Mouse (Mus musculus): ENCODE results near the gene Tmtc1.

The Tmtc1 gene

DNA sequence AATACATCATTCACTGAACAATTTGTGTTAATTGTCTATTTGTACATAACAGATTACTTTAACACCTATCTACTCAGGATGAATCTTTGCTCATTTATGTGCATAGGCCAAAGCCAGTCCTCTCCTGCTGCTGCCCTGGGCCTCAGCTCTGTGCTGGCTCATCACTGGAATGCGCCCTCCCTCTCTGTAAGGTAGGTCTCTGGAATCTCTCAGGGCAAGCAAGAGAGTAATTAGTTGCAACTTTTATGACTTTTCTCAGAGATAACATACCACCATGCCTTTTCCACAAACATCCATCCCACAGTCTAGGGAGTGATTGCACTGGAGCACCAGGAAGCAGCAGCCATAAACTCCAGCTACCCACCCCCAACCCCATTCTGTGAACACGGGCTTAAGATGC is 70.7 kb downstream of the Tmtc1 start:
- DNase-seq (ENCODE audit: low read depth, low spot score), result no peak

DNA sequence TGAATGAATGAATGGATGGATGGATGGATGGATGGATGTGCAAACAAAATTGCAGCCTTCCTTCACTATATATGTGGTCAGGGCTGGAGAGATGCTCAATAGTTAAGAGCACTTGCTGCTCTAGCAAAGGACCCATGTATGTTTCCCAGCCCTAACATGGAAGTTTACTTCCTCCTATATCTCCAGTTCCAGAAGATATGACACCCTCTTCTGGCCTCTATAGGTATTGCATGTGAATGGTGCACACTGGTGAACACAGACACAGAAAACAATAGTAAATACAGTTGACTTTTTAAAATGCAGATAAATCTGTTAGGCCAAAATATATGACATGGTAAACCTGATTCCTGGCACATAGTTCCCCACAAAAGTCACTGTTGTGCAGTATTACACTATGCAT is 73.0 kb downstream of the Tmtc1 start:
- DNase-seq (ENCODE audit: low read depth, low spot score), result no peak

DNA sequence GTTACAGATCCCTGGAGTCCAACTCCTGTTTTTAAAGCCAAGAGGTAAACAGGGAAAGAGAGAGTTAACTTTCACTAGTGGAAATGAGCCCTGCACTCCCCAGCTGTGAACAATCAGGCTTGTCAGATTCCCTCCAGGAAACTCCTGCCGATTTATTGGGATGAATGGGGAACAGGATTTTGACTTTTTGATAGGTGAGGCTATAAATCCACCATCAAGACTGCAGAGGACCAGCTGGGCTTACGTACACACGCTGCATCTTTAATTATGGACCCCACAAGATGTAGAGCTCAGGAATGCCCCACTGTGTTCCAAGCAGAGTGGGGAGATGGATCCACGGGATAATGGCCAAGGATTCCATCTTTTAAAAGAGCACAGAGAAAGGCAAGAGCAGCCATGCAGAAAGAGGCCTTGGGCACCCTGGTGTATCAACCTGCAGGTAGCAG is 77.1 kb downstream of the Tmtc1 start:
- no peak for DNase-seq (ENCODE audit: low read depth, low spot score)

DNA sequence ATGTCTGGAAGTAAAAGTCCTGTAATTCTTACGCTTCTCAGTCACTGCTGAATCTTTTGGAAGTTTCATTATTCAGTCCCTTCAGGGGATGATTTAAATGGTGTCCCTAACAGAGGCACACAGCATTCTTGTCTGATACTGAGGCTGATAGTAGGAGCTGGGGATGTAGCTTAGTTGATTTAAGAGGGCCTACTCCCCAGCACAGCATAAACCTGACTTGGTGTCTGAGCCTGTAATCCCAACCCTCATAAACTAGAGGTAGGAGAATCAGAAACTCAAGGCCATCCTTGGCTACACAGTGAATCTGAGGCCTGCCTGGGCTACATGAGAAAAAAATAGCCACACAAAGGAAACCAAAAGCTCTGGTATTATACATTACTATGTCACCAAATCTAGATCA is 77.6 kb downstream of the Tmtc1 start:
- DNase-seq (ENCODE audit: low read depth, low spot score), result no peak

DNA sequence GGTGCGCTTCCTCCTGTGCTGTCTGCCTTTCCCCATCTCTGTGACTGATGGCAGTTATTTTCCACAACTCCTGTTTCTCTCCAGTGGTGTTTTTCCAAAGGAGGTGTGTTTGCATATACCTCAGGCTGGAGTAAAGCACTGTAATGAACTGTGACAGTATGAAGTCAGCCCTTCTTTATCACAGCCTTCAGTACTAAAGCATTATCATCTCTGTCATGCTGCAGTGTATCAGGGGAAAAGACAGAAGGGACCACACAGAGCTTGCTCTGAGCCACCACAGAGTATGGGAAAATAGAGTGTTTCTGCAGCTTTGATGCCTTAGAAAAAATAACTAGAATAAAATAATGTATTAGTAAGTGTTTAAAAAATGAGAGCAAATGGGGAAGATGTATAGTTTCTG is 81.0 kb downstream of the Tmtc1 start:
- DNase-seq (ENCODE audit: low read depth, low spot score), result no peak

DNA sequence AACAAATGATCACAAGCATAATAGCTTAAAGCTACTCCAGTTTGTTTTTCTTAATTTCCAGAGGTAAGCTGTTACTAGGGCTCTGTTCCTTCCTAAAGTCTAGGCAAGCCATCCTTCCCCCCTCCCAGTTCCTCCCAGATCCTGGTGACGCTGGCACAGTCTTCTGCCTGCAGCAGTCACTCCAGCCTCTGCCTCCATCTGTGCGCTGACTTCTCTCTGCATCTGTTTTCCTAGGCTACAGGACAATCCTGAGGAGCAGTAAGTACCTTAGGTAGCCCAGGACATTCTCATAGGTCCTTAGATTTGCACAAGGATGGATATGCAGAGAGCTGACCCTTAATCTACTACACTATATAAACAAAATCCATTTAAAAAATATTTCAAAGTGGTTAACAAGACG is 81.7 kb downstream of the Tmtc1 start:
- no peak for DNase-seq (ENCODE audit: low read depth, low spot score)

DNA sequence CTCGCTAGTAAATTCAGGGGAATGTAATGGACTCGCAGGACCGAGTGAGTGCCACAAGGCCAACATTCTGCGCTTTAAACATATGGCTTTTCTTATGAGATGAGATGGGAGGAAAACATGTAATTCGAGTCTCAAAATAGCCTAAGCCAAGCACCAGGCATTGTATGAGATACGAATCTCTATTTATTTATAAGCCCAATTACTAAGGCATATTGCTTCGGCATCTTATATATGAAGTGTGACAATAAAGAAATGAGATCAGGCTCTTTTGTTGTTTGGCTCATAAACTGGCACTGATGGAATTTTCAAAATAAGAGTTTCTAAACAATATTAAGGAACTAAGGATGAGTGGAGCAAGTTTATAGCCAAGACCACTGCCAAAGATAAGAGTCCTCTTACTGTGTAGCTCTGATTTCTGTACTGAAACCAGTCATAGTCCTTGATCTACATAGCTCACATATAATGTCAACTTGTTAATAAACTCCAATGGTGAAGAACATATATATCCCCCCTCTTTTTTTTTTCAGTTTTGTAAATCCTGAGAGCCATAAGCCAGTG is 84.8 kb downstream of the Tmtc1 start:
- no peak for DNase-seq (ENCODE audit: low read depth, low spot score)

DNA sequence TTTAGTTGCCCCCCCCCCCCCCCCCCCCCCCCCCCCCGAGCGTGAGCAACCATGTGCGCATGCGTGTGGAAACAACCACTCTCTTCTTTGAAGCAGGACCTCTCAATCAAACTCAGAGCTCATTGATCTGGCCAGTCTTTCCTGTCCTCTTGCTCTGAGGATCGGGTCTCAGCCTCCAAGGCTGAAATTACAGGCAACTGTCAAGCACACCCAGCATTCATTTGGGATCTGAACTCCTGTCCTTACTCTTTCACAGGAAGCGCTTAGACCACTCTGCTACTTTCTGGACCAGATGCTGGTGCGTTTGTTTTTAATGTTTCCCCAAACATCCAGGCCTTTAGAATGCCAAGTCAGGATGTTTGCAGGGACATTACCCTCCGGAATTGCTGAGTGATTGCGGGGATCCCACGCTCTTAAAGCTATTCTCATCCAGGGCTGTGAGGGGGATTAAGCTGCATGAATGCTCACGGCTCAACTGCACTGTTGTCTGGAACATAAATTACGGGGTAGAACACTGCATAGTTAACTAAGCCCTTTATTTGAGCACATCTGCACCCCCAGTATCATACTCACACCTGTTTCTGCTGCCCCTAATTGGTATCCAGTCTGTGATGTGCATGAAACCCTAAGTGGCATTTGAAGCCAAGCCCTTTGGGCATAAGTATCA is 85.5 kb downstream of the Tmtc1 start:
- DNase-seq (ENCODE audit: low read depth, low spot score), result peak; percentile 41

DNA sequence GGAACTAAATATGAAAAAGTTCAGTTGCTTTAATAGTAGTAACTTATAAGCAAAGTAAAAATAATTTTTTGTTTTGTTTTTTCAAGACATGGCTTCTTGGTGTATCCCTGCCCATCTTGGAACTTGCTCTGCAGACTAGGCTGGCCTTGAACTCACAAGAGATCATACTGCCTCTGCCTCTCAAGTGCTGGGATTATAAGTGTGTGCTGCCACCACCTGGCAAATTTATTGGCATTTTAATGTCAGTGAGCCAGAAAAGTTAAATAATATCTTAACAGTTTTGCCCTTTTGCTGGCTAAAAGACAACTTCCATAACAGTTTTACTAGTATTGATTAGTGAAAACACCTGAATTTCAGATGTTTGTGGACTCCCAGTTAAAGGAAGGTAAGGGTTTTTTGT is 88.0 kb downstream of the Tmtc1 start:
- DNase-seq (ENCODE audit: low read depth, low spot score), result no peak

DNA sequence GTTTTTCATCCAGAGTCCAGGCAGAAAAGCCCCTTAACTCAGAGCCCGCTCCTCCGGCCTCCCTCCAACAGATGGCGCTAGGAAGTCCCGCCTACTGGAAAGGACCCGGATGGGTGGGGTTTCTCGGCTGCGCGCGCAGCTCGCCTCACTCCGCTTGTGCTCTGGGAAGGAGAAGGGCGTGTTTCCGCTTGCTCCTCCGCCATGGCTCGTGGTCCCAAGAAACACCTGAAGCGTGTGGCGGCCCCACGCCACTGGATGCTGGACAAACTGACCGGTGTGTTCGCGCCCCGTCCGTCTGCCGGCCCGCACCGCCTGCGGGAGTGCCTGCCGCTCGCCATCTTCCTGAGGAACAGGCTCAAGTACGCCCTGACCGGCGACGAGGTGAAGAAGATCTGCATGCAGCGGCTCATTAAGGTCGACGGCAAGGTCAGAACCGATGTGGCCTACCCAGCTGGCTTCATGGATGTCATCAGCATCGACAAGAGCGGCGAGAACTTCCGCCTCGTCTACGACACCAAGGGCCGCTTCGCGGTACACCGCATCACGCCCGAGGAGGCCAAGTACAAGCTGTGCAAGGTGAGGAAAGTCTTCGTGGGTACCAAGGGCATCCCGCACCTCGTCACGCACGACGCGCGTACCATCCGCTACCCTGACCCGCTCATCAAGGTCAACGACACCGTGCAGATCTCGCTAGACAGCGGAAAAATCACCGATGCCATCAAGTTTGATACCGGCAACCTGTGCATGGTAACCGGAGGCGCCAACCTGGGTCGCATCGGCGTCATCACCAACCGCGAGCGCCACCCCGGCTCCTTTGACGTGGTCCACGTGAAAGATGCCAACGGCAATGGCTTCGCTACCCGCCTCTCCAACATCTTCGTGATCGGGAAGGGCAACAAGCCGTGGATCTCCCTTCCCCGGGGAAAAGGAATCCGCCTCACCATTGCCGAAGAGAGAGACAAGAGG is 89.4 kb downstream of the Tmtc1 start:
- DNase-seq (ENCODE audit: low read depth, low spot score), result peak; percentile 70

DNA sequence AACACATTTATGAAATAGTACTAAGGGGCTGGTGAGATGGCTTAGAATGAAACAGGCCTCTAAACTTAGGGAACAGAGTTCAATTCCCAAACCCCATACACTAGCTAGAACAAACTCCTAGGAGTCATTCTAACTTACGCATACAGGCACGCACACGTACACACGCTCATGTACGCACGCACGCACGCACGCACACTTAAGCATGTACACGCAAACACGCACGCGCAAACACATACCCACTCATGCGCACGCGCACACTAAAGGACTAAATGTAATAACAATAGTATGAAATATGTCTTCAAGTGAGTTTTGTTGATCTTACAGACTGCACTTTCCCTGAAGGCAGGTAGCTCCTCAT is 90.1 kb downstream of the Tmtc1 start:
- DNase-seq (ENCODE audit: low read depth, low spot score), result no peak

DNA sequence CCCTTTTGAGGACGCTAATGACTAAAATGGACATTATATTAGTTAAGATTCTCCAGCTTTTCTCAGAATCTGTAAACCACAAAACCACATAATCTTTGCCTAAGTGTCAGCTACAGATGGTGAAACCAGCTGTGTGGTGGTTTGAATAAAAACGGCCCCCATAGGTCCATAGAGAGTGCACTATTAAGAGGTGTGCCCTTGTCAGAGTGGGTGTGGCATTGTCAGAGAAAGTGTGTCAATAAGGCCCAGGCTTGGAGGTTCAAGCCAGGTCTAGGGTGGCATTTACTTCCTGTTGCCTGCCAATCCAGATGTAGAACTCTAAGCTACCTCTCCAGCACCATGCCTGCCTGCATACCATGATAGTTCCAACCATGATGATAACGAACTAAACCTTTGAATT is 99.2 kb downstream of the Tmtc1 start:
- no peak for DNase-seq (ENCODE audit: low read depth, low spot score)

DNA sequence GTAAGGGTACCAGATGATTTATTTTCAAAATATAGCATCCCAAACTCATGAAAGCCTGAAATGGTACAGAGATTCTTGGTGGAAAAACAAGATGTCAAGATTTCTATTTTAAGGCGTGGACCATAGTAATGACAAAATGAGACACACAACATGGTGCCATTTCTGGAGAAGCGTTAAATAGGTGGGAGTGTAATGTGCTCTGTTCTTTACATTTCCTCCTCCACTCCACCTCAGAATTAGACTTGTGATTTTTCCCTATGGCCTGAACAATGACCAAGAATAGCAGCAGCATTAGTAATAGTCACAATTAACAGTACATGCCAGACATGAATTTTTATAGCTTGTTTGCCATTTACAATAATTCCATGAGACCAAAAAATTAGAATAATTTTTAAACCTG is 102.0 kb downstream of the Tmtc1 start:
- no peak for DNase-seq (ENCODE audit: low read depth, low spot score)

DNA sequence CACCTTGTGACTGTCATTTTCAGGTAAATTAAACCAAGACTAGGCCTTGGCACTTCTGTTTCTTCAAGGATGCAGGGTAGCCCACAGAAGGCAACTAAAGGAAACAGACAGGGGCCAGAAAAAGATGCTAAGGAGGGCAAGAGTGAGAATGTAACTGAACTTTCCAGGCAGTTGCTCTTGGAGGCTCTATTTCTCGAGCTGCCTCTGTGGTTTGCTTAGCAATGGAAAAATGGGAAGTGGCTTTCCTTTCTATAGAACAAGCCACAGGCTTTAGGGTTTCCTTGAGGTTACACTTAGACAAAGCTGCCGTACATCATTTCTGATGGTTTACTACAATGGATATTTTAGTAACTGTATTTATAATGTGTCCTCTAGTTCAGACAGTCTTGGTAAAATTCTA is 102.4 kb downstream of the Tmtc1 start:
- no peak for DNase-seq (ENCODE audit: low read depth, low spot score)

DNA sequence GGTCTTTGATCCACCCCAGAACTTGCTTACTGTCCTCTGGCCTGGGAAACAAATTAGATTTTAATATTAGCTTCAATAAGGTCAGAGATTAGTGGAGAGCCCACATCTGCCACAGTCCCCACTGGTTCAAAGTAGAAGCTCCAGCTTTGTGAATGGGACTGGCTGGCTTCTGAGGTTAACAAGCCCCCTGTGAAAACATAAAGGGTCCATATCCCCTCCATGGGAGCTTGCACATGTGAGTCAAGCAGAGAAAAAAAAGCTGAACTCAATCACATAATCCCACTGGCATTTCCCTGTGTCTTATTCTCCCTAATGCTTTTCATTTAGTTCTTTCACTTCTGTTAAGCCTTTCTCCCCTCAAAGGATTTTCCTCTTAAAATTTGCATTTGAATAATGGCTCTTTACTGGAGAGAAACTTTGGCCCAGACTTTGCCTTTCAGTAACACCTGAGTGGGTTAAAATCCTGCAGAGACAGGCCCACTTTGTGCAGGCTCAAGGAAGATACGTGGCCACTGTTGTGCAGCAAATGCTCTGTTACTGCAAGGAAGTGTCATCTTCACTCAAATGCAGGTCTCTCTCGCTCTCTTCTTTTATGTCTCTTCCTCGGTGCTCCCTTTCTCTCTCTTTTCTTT is 105.7 kb downstream of the Tmtc1 start:
- DNase-seq (ENCODE audit: low read depth, low spot score), result no peak

DNA sequence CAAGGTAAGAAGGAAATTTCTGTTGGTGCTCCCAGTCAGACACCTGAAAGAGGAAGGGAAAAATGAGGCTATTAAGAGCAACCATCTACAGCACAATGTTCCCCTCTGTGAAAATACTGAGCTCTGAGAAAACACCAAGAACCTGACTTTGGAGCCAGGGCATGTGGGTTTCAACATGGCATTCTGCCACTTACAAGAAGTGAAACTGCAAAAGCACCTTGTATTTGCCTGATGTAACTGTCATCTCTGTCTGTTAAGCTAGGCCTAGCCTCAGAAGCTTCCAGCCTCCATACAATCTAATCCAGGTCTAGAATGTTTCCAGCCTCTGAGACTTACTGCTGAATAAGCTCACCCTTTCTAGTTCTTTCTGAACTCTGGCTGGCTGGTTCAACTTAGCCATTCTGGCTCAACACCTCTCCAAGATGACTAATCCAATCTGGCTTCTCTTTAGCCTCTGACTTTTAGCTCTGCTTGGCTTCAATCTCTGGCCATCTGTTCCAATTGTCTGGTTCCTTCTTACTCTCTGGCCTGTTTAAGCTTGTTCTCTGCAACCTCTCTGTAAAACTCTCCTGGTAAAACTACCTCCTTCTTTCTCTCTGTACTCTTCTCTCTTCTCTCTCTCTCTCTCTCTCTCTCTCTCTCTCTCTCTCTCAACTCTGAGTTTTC is 107.8 kb downstream of the Tmtc1 start:
- no peak for DNase-seq (ENCODE audit: low read depth, low spot score)

DNA sequence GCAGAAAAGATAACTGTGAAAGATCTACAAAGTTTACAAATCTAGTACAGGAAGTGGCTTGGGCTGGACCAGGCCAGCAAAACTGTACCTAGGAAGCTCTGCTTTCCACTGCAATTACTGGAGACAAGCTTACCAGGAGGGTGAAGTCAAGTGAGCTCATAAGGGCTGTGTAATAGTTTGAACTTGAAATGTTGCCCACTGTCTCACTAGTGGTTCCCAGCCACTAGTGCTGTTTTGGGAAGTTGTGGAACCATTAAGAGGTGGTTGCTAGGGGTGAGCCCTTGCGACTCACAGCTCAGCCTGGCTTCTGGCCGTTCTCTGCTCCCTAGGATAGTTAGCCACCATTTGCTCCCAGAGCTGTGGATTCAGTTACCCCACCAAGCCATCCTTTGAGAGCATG is 112.3 kb downstream of the Tmtc1 start:
- no peak for DNase-seq (ENCODE audit: low read depth, low spot score)

DNA sequence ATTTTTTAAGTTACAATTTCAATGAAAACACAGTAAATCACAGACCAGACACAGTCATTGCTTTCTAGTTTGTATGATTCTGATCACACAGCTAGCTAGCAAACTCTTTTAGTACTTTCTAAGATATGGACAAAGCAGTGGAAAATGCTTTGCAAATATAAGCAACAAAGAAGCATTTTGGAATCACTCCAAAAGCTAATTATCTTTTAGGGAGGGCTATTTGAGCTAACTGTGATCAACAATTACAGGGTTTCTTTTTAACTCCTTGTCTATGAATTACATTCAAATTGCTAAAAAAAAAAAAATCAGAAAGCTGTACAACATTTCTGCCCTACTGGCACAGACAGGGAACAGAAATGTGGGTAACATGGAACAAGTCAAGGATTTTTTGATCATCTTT is 114.2 kb downstream of the Tmtc1 start:
- no peak for DNase-seq (ENCODE audit: low read depth, low spot score)

DNA sequence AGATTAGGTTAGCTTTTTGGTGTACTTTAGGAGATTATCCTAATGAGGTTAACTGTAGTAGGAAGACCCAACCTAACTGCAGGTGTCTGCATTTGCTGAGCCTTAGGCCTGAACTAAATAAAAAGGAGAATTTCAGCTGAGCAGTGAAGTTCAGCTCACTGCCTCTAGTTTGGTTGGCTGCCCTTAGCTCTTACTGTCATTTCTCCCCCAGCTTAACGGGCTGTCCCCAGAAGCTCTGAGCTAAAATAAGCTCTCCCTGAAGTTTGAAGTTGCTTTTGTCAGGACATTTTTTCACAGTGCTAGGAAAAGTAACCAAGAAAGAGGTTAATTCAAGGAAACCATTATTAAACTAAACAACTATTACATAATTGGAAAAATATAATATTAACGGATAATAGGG is 115.3 kb downstream of the Tmtc1 start:
- DNase-seq (ENCODE audit: low read depth, low spot score), result no peak

DNA sequence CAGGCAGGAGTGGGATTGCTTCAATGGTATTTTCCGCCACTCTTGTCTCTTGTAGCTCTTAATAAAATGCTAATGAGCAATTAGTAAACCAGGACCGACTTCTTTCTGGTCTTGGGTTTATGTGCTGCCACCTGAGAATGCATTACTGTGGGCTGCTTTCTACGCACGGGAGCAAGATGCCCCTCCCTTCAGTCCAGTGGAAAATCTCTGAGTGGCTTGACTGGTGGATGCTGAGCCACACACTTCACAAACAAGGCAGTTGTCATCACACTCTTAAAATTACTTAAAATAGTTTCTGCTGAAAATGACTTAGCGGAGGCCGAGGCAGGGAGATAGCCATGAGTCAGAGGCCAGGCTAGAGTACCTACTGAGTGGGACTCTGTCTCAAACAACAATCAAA is 116.1 kb downstream of the Tmtc1 start:
- DNase-seq (ENCODE audit: low read depth, low spot score), result no peak

DNA sequence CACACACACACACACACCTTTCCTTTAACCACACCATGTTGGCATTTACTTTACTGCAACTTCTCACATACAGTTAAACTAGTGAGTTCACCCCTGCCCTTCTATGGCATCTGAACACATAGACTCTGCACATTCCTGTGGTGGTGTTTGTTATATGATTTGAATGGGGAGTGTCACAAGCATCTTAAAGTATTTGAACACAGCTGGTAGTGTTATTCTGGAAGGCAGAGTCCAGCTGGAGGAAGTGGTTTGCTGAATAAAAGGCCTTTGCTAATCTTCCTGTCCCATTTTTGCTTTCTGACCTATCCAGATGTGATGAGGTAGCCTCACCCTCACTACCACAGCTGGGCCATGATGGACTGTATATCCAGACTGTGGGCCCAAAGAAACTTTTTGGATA is 125.5 kb downstream of the Tmtc1 start:
- DNase-seq (ENCODE audit: low read depth, low spot score), result no peak

DNA sequence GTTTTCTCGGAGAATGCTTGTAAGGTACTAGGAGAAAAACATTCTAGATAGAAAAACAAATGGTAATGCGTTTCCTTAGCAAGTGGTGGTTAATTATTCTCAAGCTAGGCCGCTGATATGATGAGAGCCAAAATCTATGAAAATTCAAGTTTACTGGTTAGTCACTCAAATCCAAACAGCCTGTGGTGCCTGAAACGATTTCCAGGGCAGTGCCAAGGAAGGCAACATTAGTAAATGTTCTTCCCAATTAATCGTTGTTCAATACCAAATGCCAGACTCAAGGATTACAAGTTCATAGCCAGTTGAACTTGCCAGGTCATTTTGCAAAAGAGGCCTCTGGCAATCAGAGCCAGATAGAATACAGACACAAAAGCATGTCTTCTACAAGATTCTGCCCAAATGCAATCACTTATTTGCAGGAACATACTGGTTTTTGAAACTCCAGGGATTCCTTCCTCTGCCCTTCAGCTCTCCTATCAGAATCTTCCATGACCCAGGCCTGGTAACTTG is 128.6 kb downstream of the Tmtc1 start:
- no peak for DNase-seq (ENCODE audit: low read depth, low spot score)
